Mouse (Mus musculus) CH12.LX (cell line): Measurements from ENCODE around the gene Olfr1394. TPM values are rescaled to one million over a fixed set of nuclear protein-coding genes. Genes with fewer than 3 reads are reported as not detected.
"Not testable (repeated sequence)": the region's sequence is repeated elsewhere in the genome, so short reads cannot be mapped to it uniquely, and the experiment has no call there.

Experiments used
- DNase-seq: peaks from one replicate; pipeline ENCODE4 v3.0.0-alpha.2; 2013; ENCODE audit errors: extremely low read depth
- H3K27ac ChIP-seq: 2 replicates; pipeline ENCODE4 v1.5.1; 2012; ENCODE audit warnings: low read depth, mild to moderate bottlenecking, control low read depth, moderate library complexity; ENCODE audit not compliant: insufficient read depth
- H3K27me3 ChIP-seq: replicated peaks from 2 replicates; pipeline ENCODE3; 2012; ENCODE audit warnings: inconsistent platforms
- H3K36me3 ChIP-seq, 2 experiments: replicated peaks in 1 of 2; 2 replicates each; pipeline versions ENCODE3 to v1.6.1; 2012; ENCODE audit warnings: inconsistent platforms in 1 of 2, low read length in 1 of 2, mild to moderate bottlenecking in 1 of 2, mixed read lengths in 1 of 2, moderate library complexity in 1 of 2; ENCODE audit not compliant: control insufficient read depth in 1 of 2, insufficient read depth in 1 of 2
- H3K4me1 ChIP-seq, 2 experiments: 2 replicates each; pipeline ENCODE4 v1.6.1; 2012; ENCODE audit warnings: inconsistent platforms in 1 of 2, moderate library complexity in 1 of 2; ENCODE audit not compliant: insufficient read depth in 2 of 2, control insufficient read depth in 1 of 2
- H3K4me2 ChIP-seq: 2 replicates; pipeline ENCODE4 v1.6.1; 2012; ENCODE audit warnings: low read depth, mild to moderate bottlenecking, control low read depth; ENCODE audit not compliant: poor library complexity, insufficient read depth, severe bottlenecking
- H3K4me3 ChIP-seq, 3 experiments: fragments of 150-350 bp in 1 of 3; sonication (generic) in 1 of 3; replicated peaks in 1 of 3; 2 replicates each; pipeline versions ENCODE3 to v1.5.1; 2011 to 2012; ENCODE audit warnings: low read depth in 2 of 3, low read length in 2 of 3, mild to moderate bottlenecking in 2 of 3, moderate library complexity in 2 of 3, control low read depth in 1 of 3, improper control_type of control experiment in 1 of 3, inconsistent platforms in 1 of 3, mixed read lengths in 1 of 3; ENCODE audit not compliant: poor library complexity in 1 of 3
- H3K79me2 ChIP-seq: replicated peaks from 2 replicates; pipeline ENCODE4 v1.6.1; 2012; ENCODE audit warnings: mild to moderate bottlenecking, moderate library complexity; ENCODE audit not compliant: control insufficient read depth, poor library complexity, insufficient read depth, severe bottlenecking; ENCODE audit errors: extremely low read depth
- H3K9ac ChIP-seq: 2 replicates; pipeline ENCODE4 v1.6.1; 2012; ENCODE audit warnings: low read depth, mild to moderate bottlenecking, control low read depth, moderate library complexity; ENCODE audit not compliant: insufficient read depth
- H3K9me3 ChIP-seq: replicated peaks from 2 replicates; pipeline ENCODE3; 2012; ENCODE audit warnings: low read length, inconsistent platforms, mixed read lengths
- CHD1 ChIP-seq: IDR thresholded peaks from 2 replicates; pipeline ENCODE4 v1.6.1; 2012; ENCODE audit warnings: low read depth, low read length, improper control_type of control experiment, inconsistent platforms
- CHD2 ChIP-seq: IDR thresholded peaks from 2 replicates; pipeline ENCODE4 v1.6.1; 2011; ENCODE audit warnings: low read length, improper control_type of control experiment
- ELF1 ChIP-seq: IDR thresholded peaks from 2 replicates; pipeline ENCODE4 v1.6.1; 2014; ENCODE audit warnings: low read depth, mild to moderate bottlenecking, inconsistent platforms, low read length, improper control_type of control experiment
- EP300 ChIP-seq: IDR thresholded peaks from 2 replicates; pipeline ENCODE4 v1.6.1; 2011; ENCODE audit warnings: low read length, improper control_type of control experiment
- HCFC1 ChIP-seq: IDR thresholded peaks from 2 replicates; pipeline ENCODE4 v1.6.1; 2012; ENCODE audit warnings: low read depth, mild to moderate bottlenecking, inconsistent platforms, low read length, improper control_type of control experiment
- JUN ChIP-seq: IDR thresholded peaks from 2 replicates; pipeline ENCODE4 v1.6.1; 2011; ENCODE audit warnings: low read depth, mild to moderate bottlenecking, low read length, improper control_type of control experiment, moderate library complexity; ENCODE audit not compliant: insufficient read depth
- MAX ChIP-seq: IDR thresholded peaks from 2 replicates; pipeline ENCODE4 v1.6.1; 2011; ENCODE audit warnings: low read length, improper control_type of control experiment
- MEF2A ChIP-seq: IDR thresholded peaks from 2 replicates; pipeline ENCODE4 v1.6.1; 2014; ENCODE audit warnings: low read depth, mild to moderate bottlenecking, inconsistent platforms, low read length, improper control_type of control experiment, borderline replicate concordance
- MXI1 ChIP-seq: IDR thresholded peaks from 2 replicates; pipeline ENCODE4 v1.6.1; 2011; ENCODE audit warnings: mild to moderate bottlenecking, low read depth, low read length, improper control_type of control experiment
- NRF1 ChIP-seq: IDR thresholded peaks from 2 replicates; pipeline ENCODE4 v1.6.1; 2014; ENCODE audit warnings: low read depth, mild to moderate bottlenecking, inconsistent platforms, low read length, improper control_type of control experiment, moderate library complexity
- PAX5 ChIP-seq: IDR thresholded peaks from 2 replicates; pipeline ENCODE4 v1.6.1; 2012; ENCODE audit warnings: low read length, inconsistent platforms, mixed read lengths
- POLR2AphosphoS2 ChIP-seq: IDR thresholded peaks from 2 replicates; pipeline ENCODE4 v1.6.1; 2011; ENCODE audit warnings: low read depth, low read length, improper control_type of control experiment
- RCOR1 ChIP-seq: conservative IDR thresholded peaks from 2 replicates; pipeline ENCODE4 v1.6.1; 2012; ENCODE audit warnings: low read depth, mild to moderate bottlenecking, inconsistent platforms, low read length, improper control_type of control experiment
- SMC3 ChIP-seq: IDR thresholded peaks from 2 replicates; pipeline ENCODE4 v1.6.1; 2011; ENCODE audit warnings: low read depth, low read length, improper control_type of control experiment
- TCF12 ChIP-seq: IDR thresholded peaks from 2 replicates; pipeline ENCODE4 v1.6.1; 2014; ENCODE audit warnings: low read depth, mild to moderate bottlenecking, inconsistent platforms, low read length, improper control_type of control experiment
- UBTF ChIP-seq: IDR thresholded peaks from 2 replicates; pipeline ENCODE4 v1.6.1; 2012; ENCODE audit warnings: low read depth, mild to moderate bottlenecking, inconsistent platforms, low read length, improper control_type of control experiment, moderate library complexity
- ZC3H11A ChIP-seq: IDR thresholded peaks from 2 replicates; pipeline ENCODE4 v1.6.1; 2012; ENCODE audit warnings: low read depth, mild to moderate bottlenecking, inconsistent platforms, low read length, improper control_type of control experiment
- ZKSCAN1 ChIP-seq: IDR thresholded peaks from 2 replicates; pipeline ENCODE4 v1.6.1; 2012; ENCODE audit warnings: low read depth, inconsistent platforms, low read length, improper control_type of control experiment, borderline replicate concordance
- ZNF384 ChIP-seq: IDR thresholded peaks from 2 replicates; pipeline ENCODE4 v1.6.1; 2012; ENCODE audit warnings: low read depth, low read length, improper control_type of control experiment, inconsistent platforms
- dilution Hi-C: fragments of 300-500 bp; cut with MboI; formaldehyde crosslinking; loops from 2 replicates; pipeline ENCODE4 v1.14.3; 2020; ENCODE audit warnings: low sequenced_read_pairs; ENCODE audit not compliant: extremely low pct_unique_long_range_greater_than_20kb, extremely low pct_ligation_motif_present
- in situ Hi-C: fragments of 300-500 bp; cut with MboI; formaldehyde crosslinking; loops from 3 replicates; pipeline ENCODE4 v1.14.3; 2019; ENCODE audit warnings: low sequenced_read_pairs, low pct_ligation_motif_present, low pct_unique_long_range_greater_than_20kb, mixed read lengths
- polyA plus RNA-seq: library from polyadenylated mRNA; unstranded; fragments of >175 nt; gene quantifications from 2 replicates; pipeline ENCODE4 v1.2.1, GENCODE M21; 2012; ENCODE audit warnings: low read depth; ENCODE audit not compliant: insufficient read length
- total RNA-seq, 2 experiments: library from RNA; depleted of rRNA; stranded (reverse); fragments of 300-350 nt in 1 of 2; fragments of >200 nt in 1 of 2; gene quantifications; 2 replicates each; pipeline ENCODE4 v1.2.3; 2012 to 2014

The Olfr1394 gene
- total and polyA plus RNA-seq, 3 experiments, result not detected

GRCm38 (mm10) chr11:49189737-49190136 is 35.6 kb downstream of the Olfr1394 start (continued):
- TF ChIP-seq NRF1 (no peak), EP300 (no peak), MAX (no peak), PAX5 (no peak), CHD1 (no peak), ZNF384 (no peak), HCFC1 (no peak), CHD2 (no peak)

DNA sequence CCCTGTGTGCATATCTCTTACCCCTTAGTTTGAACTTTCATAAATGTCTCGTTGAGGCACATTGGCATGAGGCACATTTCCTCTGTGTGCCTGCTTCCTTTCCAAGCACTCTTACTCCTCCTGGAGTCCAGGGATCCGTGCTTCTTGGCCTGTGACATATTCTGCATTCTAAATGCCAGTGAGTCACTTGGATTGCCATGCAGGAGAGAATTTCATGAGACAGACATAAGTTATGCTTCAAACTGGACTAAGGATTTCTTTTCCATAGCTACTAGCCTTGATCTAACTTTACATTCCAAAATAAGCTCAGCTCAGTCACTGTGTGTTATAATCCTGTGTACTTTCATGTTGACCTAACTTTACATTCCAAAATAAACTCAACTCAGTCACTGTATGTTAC is 36.9 kb downstream of the Olfr1394 start:
- TF ChIP-seq POLR2AphosphoS2 (no peak), TCF12 (no peak), JUN (no peak), RCOR1 (no peak), MEF2A (no peak), ZKSCAN1 (no peak), MXI1 (no peak), CHD2 (no peak), UBTF (no peak), EP300 (no peak), SMC3 (no peak), ZC3H11A (no peak), ELF1 (no peak), CHD1 (no peak)
- in situ Hi-C loops (loop anchor here (25.0 kb wide), 1 partner anchor 221 kb away; the partner anchor contains the start of gene Olfr1389), dilution Hi-C loops (no loop called here)
- Histone ChIP-seq H3K79me2 (no peaks in the 10 kb centered on the region), H3K4me1 (peaks cover 3 to 7% of the 10 kb centered on the region in 2 experiments; a peak in 3 of 4 replicates), H3K36me3 (no peaks in the 10 kb centered on the region), H3K27me3 (no peaks in the 10 kb centered on the region), H3K4me2 (no peak overlapping the region), H3K4me3 (no peak overlapping the region), H3K9ac (no peak overlapping the region), H3K27ac (no peak overlapping the region), H3K9me3 (no peaks in the 10 kb centered on the region)
- DNase-seq, result no peak

- H3K36me3 ChIP-seq, H3K4me1 ChIP-seq, H3K9me3 ChIP-seq, H3K9ac ChIP-seq, DNase-seq, dilution Hi-C loops, H3K4me3 ChIP-seq, H3K27ac ChIP-seq, H3K79me2 ChIP-seq, H3K4me2 ChIP-seq, H3K27me3 ChIP-seq: not testable (repeated sequence)
- in situ Hi-C loops, result loop anchor here (5.0 to 25.0 kb wide), 2 partner anchors 68 to 218 kb away; partner anchors contain the start of gene Olfr1389
Measured at GRCm38 (mm10) chr11:49194771-49195170, 40.6 kb downstream of the Olfr1394 start.
